Mouse (Mus musculus) thymus, adult 2 months (tissue): ENCODE measurements around the gene Ak8. TPM values are rescaled to one million over a fixed set of nuclear protein-coding genes. Genes with fewer than 3 reads are reported as not detected.
A peak's percentile ranks its signal among the peaks of the same experiment; 100 is the strongest.

ENCODE experiments used
- DNase-seq: peaks from one replicate; pipeline ENCODE4 v3.0.0; 2021
- H3K27ac ChIP-seq: fragments of 200-500 bp; 2 replicates; pipeline ENCODE4 v1.5.1; 2012; ENCODE audit warnings: low read length, control low read depth; ENCODE audit not compliant: control insufficient read depth, insufficient read depth
- H3K27me3 ChIP-seq: fragments of 200-500 bp; 2 replicates; pipeline ENCODE4 v1.6.1; 2012; ENCODE audit warnings: mild to moderate bottlenecking, low read length, moderate library complexity, mixed read lengths; ENCODE audit not compliant: control insufficient read depth, insufficient read depth
- H3K36me3 ChIP-seq: fragments of 200-500 bp; 2 replicates; pipeline ENCODE4 v1.6.1; 2012; ENCODE audit warnings: mild to moderate bottlenecking, low read length, moderate library complexity; ENCODE audit not compliant: control insufficient read depth, insufficient read depth
- H3K4me1 ChIP-seq: fragments of 200-500 bp; replicated peaks from 2 replicates; pipeline ENCODE4 v1.6.1; 2012; ENCODE audit warnings: low read length; ENCODE audit not compliant: control insufficient read depth, insufficient read depth
- H3K4me3 ChIP-seq: fragments of 200-500 bp; 2 replicates; pipeline ENCODE4 v1.5.1; 2012; ENCODE audit warnings: mild to moderate bottlenecking, low read length, control low read depth, moderate library complexity; ENCODE audit not compliant: control insufficient read depth, insufficient read depth
- CTCF ChIP-seq: fragments of 200-500 bp; IDR thresholded peaks from 2 replicates; pipeline ENCODE4 v1.5.1; 2012; ENCODE audit warnings: mild to moderate bottlenecking, control low read depth, low read length, moderate library complexity, borderline replicate concordance; ENCODE audit not compliant: control insufficient read depth, poor library complexity, insufficient read depth; ENCODE audit errors: extremely low read depth
- POLR2A ChIP-seq: fragments of 200-500 bp; IDR thresholded peaks from 2 replicates; pipeline ENCODE4 v1.6.1; 2012; ENCODE audit warnings: mild to moderate bottlenecking, low read length, control low read depth, moderate library complexity; ENCODE audit not compliant: control insufficient read depth, poor library complexity, insufficient read depth; ENCODE audit errors: extremely low read depth
- WGBS: fragments of 180-500 bp; shearing (Covaris S2); methylation state at CpG from one replicate; pipeline ENCODE4 v1.1.7; 2018; 5-methylcytosine and 5-hydroxymethylcytosine counted together
- polyA plus RNA-seq: library from polyadenylated mRNA; depleted of rRNA; stranded (reverse); fragments of >200 nt; gene quantifications from 2 replicates; pipeline ENCODE4 v1.2.3, GENCODE M21; 2012

Gene Ak8
- polyA plus RNA-seq, 1 experiment, result 0.89 TPM

DNA sequence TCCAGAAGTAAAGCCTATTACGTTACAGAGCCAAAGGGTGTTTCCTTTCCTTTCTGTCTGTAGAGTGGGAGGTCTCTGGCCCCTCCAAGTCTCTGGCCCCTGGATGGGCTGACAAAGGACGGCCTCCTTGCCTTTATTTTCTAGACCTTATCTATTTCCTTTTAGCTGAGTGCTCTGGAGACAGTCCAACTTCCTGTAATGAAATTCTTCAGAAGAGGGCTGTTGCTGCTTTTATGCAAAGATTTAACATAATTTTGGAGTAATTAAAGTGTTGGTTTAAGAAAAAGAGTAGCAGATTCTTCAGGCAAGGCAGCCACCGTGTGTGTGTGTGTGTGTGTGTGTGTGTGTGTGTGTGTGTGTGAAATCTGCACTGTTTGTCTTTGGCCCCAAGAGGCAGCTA, 98.4 kb downstream of the Ak8 start:
- Histone ChIP-seq H3K4me3 (no peak overlapping the region), H3K4me1 (no peaks in the 10 kb centered on the region), H3K36me3 (no peaks in the 10 kb centered on the region), H3K27me3 (no peaks in the 10 kb centered on the region), H3K27ac (no peak overlapping the region)
- TF ChIP-seq CTCF (no peak), POLR2A (no peak)
- 16% methylated on average over 3 of the region's 3 CpGs for WGBS
- DNase-seq, result no peak

DNA sequence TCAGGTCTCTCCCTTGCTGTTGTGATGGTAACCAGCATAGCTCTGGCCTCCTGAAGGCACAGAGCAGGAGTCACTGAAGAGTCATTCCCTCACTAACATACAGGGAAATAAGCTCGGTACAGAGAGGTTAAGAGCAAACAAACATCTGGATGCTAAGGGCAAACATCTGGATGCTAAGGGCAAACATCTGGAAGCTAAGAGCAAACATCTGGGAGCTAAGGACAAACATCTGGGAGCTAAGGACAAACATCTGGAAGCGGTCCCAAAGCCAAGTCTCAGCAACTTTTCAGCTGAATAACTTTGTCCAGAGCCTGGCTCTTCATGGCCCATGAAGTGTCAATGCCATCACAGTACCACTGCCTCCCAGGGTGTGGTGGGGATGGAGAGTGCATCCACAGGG, 99.6 kb downstream of the Ak8 start:
- no peak for DNase-seq
- TF ChIP-seq POLR2A (no peak), CTCF (no peak)
- Histone ChIP-seq H3K4me1 (no peaks in the 10 kb centered on the region), H3K27me3 (no peaks in the 10 kb centered on the region), H3K4me3 (no peak overlapping the region), H3K36me3 (no peaks in the 10 kb centered on the region), H3K27ac (no peak overlapping the region)
- WGBS, result 96% methylated on average over 2 of the region's 2 CpGs

DNA sequence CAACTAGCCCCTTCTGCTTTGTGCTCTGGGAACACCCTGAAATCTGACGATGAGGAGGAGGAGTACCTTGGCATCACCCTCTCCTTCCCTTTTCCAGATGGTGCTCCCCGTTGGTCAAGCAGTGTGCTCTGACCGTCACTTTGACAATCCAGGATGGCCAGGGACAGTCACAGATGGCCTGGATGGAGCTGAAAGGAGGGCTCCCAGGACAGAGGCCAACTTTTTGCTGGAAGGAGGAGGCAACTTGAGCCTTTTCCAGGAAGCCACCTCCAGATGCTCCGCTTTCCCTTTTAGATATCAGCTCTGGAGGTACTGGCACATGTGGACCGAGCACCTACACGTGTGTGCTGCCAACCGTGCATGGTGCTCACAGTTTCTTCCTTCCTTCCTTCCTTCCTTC, 103.4 kb downstream of the Ak8 start:
- Histone ChIP-seq H3K27me3 (no peaks in the 10 kb centered on the region), H3K27ac (no peak overlapping the region), H3K4me3 (no peak overlapping the region), H3K36me3 (no peaks in the 10 kb centered on the region), H3K4me1 (peaks cover 2% of the 10 kb centered on the region; the same call in 1 of the 2 replicates)
- TF ChIP-seq CTCF (no peak), POLR2A (no peak)
- 87% methylated on average over 7 of the region's 7 CpGs for WGBS
- DNase-seq, result no peak

DNA sequence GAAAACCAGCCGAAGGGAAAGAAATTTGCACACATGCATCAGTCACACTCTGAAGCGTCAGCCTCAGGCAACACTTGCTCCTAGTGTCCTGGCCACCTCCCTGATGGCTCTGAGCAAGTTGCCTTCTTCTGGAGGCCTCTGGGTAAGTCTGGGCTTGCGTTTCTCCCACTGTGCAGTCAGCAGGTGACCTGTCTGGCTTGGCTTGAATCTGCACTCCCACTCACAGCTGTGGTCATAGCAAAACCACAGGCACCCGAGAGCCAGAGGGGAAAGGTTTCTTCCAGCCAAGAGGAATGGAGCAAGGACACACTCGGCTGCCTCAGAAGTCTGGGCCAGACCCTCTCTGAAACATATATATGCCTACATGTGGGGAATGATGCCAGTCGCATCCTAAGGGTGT, 108.9 kb downstream of the Ak8 start:
- TF ChIP-seq POLR2A, result no peak
- no peak for TF ChIP-seq CTCF
- Histone ChIP-seq H3K27ac (no peak overlapping the region), H3K4me1 (peaks cover 13% of the 10 kb centered on the region), H3K4me3 (no peak overlapping the region), H3K36me3 (no peaks in the 10 kb centered on the region), H3K27me3 (no peaks in the 10 kb centered on the region)
- DNase-seq, result no peak
- 88% methylated on average over 6 of the region's 6 CpGs for WGBS

DNA sequence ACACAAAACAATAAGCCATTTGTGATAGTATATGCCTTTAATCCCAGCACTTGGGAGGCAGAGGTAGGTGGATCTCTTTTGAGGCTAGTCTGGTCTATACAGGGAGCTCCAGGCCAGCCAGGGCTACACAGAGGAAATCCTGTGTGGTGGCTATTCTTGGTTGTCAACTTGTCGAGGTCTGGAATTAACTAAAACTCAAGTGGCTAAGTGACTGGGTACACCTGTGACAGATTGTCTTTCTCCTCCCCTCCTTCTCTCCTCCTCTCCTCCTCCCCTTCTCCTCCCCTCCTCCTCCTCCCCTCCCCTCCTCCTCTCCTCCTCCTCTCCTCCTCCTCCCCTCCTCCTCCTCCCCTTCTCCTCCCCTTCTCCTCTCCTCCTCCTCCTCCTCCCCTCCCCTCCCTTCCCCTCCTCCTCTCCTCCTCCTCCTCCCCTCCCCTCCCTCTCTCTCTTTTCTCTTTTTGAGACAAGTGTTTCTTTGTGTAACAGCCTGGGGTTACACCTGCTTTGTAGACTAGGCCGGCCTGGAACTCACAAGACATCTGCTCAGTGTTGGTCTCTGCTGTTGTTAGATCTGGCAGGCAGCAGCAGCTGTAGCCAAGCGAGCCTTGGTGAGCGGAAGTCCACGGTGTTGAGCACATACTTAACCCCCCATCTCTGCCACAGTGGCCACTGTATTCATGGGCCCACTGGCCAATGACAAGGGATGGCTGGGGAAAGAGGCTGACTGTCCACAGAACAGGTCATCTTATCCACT, 110.5 kb downstream of the Ak8 start:
- DNase-seq, result peak; percentile 18
- TF ChIP-seq CTCF (no peak), POLR2A (no peak)
- 17% methylated on average over 5 of the region's 5 CpGs for WGBS
- H3K4me1 ChIP-seq, result peaks cover 13% of the 10 kb centered on the region
- H3K36me3 ChIP-seq, result no peaks in the 10 kb centered on the region
- H3K27me3 ChIP-seq, result no peaks in the 10 kb centered on the region
- peak overlapping the region; percentile 38 for H3K27ac ChIP-seq
- no peak overlapping the region for H3K4me3 ChIP-seq

DNA sequence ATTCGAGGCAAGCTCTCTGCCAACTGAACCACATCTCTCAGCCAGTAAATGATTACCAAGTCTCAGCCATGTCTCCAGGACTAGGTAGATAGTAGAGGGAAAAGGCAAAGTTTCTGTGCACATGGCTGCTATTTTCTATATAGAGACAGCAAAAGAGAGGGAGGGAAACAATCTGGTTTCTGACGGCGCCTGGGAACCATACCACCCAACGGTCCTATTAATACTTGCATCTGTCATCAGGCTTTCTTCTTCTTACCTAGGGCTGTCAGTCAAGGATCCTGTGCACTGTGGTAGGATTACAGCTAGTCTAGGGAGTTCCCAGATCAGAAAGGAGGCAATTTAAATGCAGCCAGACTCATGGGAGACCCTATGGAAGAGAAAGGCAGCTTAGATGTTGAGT, 118.9 kb downstream of the Ak8 start:
- no peak overlapping the region for H3K27ac ChIP-seq
- H3K36me3 ChIP-seq, result peaks cover 2% of the 10 kb centered on the region; the same call in 1 of the 2 replicates
- no peaks in the 10 kb centered on the region for H3K4me1 ChIP-seq
- DNase-seq, result no peak
- WGBS, result 72% methylated on average over 4 of the region's 4 CpGs
- H3K4me3 ChIP-seq, result no peak overlapping the region
- no peak for TF ChIP-seq POLR2A
- TF ChIP-seq CTCF, result no peak
- no peaks in the 10 kb centered on the region for H3K27me3 ChIP-seq

DNA sequence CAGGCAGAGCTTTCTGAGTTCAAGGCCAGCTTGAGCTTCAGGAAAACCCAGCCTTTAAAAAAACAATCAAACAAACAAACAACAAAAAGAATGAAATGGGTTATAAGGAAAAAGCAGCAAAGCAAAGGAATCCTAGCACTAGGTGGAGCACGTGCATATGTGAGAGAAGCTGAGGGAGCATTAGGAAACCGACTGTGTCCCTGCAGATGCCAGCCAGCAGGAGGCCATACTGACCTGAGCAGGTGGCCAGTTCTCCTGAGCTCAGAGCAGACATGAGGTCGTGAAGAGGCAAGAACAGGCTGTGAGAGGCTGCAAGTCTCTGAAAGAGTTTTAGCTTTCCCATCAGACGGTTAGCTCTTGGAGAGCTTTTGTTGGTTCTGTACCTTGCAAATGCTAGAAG, 129.3 kb downstream of the Ak8 start:
- Histone ChIP-seq H3K4me1 (no peaks in the 10 kb centered on the region), H3K27me3 (no peaks in the 10 kb centered on the region), H3K36me3 (peaks cover 73% of the 10 kb centered on the region), H3K4me3 (no peak overlapping the region), H3K27ac (no peak overlapping the region)
- WGBS, result 81% methylated on average over 4 of the region's 4 CpGs
- no peak for DNase-seq
- TF ChIP-seq POLR2A (no peak), CTCF (no peak)
